In genomic region chr5:100415761-100416590, GRCm38 (mm10) we compare ENCODE assay signal across 8 mouse cellular contexts. TPM values are rescaled to one million over a fixed set of nuclear protein-coding genes. Genes with fewer than 3 reads are reported as not detected.
DNase-seq lines count a peak whose midpoint lies in the region; ATAC-seq and TF ChIP-seq lines count a peak whose summit lies in the region.

Gene Sec31a (minus strand): TSS chr5:100416234.

- peak within 1 kb of the TSS; percentile 84 for H3K9ac ChIP-seq in embryonic facial prominence, embryonic 15.5 days
- H3K9ac ChIP-seq in kidney, embryonic 14.5 days (ENCODE audit: low read depth, low read length), result peak within 1 kb of the TSS; percentile 84
- peak within 1 kb of the TSS; percentile 94 for H3K9ac ChIP-seq in limb, embryonic 15.5 days

- WGBS in bone marrow, adult 2 months, result under 1% methylated on average over 75 of the region's 82 CpGs
- WGBS in embryonic facial prominence, embryonic 15.5 days, result under 1% methylated on average over 64 of the region's 82 CpGs
- WGBS in kidney, embryonic 14.5 days, result under 1% methylated on average over 74 of the region's 82 CpGs
- WGBS in limb, embryonic 15.5 days, result under 1% methylated on average over 68 of the region's 82 CpGs

- peak within 1 kb of the TSS; percentile 78 for H3K27ac ChIP-seq in bone marrow, adult 2 months (ENCODE audit: control insufficient read depth, insufficient read depth, low read depth, low read length, poor library complexity)
- peak within 1 kb of the TSS; percentile 93 for H3K27ac ChIP-seq in embryonic facial prominence, embryonic 15.5 days (replicated peaks)
- H3K27ac ChIP-seq in kidney, embryonic 14.5 days (ENCODE audit: low read depth, low read length), result peak within 1 kb of the TSS; percentile 91
- H3K27ac ChIP-seq in limb, embryonic 15.5 days, result peak within 1 kb of the TSS; percentile 96

- no peak for TF ChIP-seq CTCF in bone marrow, adult 2 months (IDR thresholded peaks at IDR 0.05; ENCODE audit: control insufficient read depth, insufficient read depth, low read length)

- peak; percentile 98 for DNase-seq in 416B (ENCODE audit: low read depth)
- peak; percentile 98 for DNase-seq in heart, adult 9 months (ENCODE audit: low spot score in 2 of 2)
- peak; percentile 96 to 97 for DNase-seq in monocyte, adult 2 months (ENCODE audit: low read depth in 1 of 2, low spot score in 2 of 2)
- DNase-seq in spleen, postnatal 36 days (ENCODE audit: low spot score in 2 of 2), result peak; percentile 95 to 97

- no peaks in the 10 kb centered on the region for H3K9me3 ChIP-seq in embryonic facial prominence, embryonic 15.5 days (replicated peaks)
- no peaks in the 10 kb centered on the region for H3K9me3 ChIP-seq in kidney, embryonic 14.5 days (ENCODE audit: control insufficient read depth, low read length)
- H3K9me3 ChIP-seq in limb, embryonic 15.5 days, result no peaks in the 10 kb centered on the region

- H3K4me1 ChIP-seq in bone marrow, adult 2 months (ENCODE audit: control insufficient read depth, insufficient read depth, low read length), result no peaks in the 10 kb centered on the region; the same call in 1 of the 2 replicates
- H3K4me1 ChIP-seq in embryonic facial prominence, embryonic 15.5 days, result peaks cover 24% of the 10 kb centered on the region; the same call in 1 of the 2 replicates
- H3K4me1 ChIP-seq in kidney, embryonic 14.5 days (ENCODE audit: control insufficient read depth, insufficient read depth, low read length), result peaks cover 18% of the 10 kb centered on the region
- peaks cover 14% of the 10 kb centered on the region for H3K4me1 ChIP-seq in limb, embryonic 15.5 days

- no peaks in the 10 kb centered on the region for H3K27me3 ChIP-seq in embryonic facial prominence, embryonic 15.5 days
- no peaks in the 10 kb centered on the region for H3K27me3 ChIP-seq in kidney, embryonic 14.5 days (ENCODE audit: control insufficient read depth, insufficient read depth, low read length)
- H3K27me3 ChIP-seq in limb, embryonic 15.5 days, result no peaks in the 10 kb centered on the region

- peak; percentile 91 for TF ChIP-seq POLR2A in bone marrow, adult 2 months (IDR thresholded peaks at IDR 0.05; ENCODE audit: borderline replicate concordance, control insufficient read depth, low read depth, low read length)

- peak within 1 kb of the TSS; percentile 82 for H3K4me3 ChIP-seq in bone marrow, adult 2 months (replicated peaks; ENCODE audit: control insufficient read depth, low read depth, low read length)
- H3K4me3 ChIP-seq in embryonic facial prominence, embryonic 15.5 days (replicated peaks), result peak within 1 kb of the TSS; percentile 83
- H3K4me3 ChIP-seq in kidney, embryonic 14.5 days (ENCODE audit: low read length), result peak within 1 kb of the TSS; percentile 77
- H3K4me3 ChIP-seq in limb, embryonic 15.5 days, result peak within 1 kb of the TSS; percentile 88

- peak; percentile 96 for ATAC-seq in embryonic facial prominence, embryonic 15.5 days (ENCODE audit: insufficient number of reproducible peaks, low FRiP score, low TSS enrichment, low read depth)
- peak; percentile 97 for ATAC-seq in kidney, embryonic 14.5 days (ENCODE audit: low FRiP score, low TSS enrichment)
- ATAC-seq in limb, embryonic 15.5 days (ENCODE audit: insufficient number of reproducible peaks, low FRiP score, low TSS enrichment, low read depth), result peak; percentile 98

- peaks cover 29% of the 10 kb centered on the region for H3K36me3 ChIP-seq in embryonic facial prominence, embryonic 15.5 days
- peaks cover 23% of the 10 kb centered on the region for H3K36me3 ChIP-seq in kidney, embryonic 14.5 days (ENCODE audit: control insufficient read depth, insufficient read depth, low read length)
- H3K36me3 ChIP-seq in limb, embryonic 15.5 days, result peaks cover 29% of the 10 kb centered on the region

- peak within 1 kb of the TSS; percentile 53 for H3K4me2 ChIP-seq in embryonic facial prominence, embryonic 15.5 days (replicated peaks)
- peak within 1 kb of the TSS; percentile 66 for H3K4me2 ChIP-seq in kidney, embryonic 14.5 days (replicated peaks; ENCODE audit: low read depth, low read length)
- H3K4me2 ChIP-seq in limb, embryonic 15.5 days, result peak within 1 kb of the TSS; percentile 50

RNA-seq across cellular contexts. Expression of gene Sec31a, which starts in this region (rescaled TPM):
- 30.4 and 34.9 TPM in 2 replicates for polyA plus RNA-seq in bone marrow, adult 2 months (2011; ENCODE audit: insufficient read depth, insufficient read length, low replicate concordance, missing spikeins)
- polyA plus RNA-seq in embryonic facial prominence, embryonic 15.5 days (2015; fragmentation: Nextera tagmentation; extraction: Ambion mirVana), result 240 and 257 TPM in 2 replicates
- polyA plus RNA-seq in kidney, embryonic 14.5 days (2014; fragmentation: Nextera tagmentation; extraction: Ambion mirVana), result 111 and 163 TPM in 2 replicates
- 266 TPM in 2 replicates for polyA plus RNA-seq in limb, embryonic 15.5 days (2015; fragmentation: Nextera tagmentation; extraction: Ambion mirVana)

Comparison
In these comparisons a context has a peak if more than half of its experiments do, and no peak if none do; other contexts are left out.
1. Peak in every context shown above with its lines: DNase-seq, ATAC-seq, H3K4me3 ChIP-seq and H3K27ac ChIP-seq.